Mouse (Mus musculus) kidney, adult 9 months (tissue): ENCODE data around the gene Col1a1.

Experiments used
- DNase-seq: peaks from one replicate; pipeline ENCODE4 v3.0.0; 2022

The Col1a1 gene

GRCm38 (mm10) chr11:95000128-95000527 is 64.1 kb downstream of the Col1a1 start:
- DNase-seq = no peak

- DNase-seq = peak; percentile 66
These were observed 64.5 kb downstream of the Col1a1 start for GRCm38 (mm10) chr11:95000548-95000947.

- peak; percentile 79 for DNase-seq
These were observed 65.0 kb downstream of the Col1a1 start for GRCm38 (mm10) chr11:95001058-95001457.

GRCm38 (mm10) chr11:95001584-95002347 is 65.7 kb downstream of the Col1a1 start:
- DNase-seq = no peak
